Mouse (Mus musculus): ENCODE measurements around the gene Vmn1r230.

Vmn1r230 gene

DNA sequence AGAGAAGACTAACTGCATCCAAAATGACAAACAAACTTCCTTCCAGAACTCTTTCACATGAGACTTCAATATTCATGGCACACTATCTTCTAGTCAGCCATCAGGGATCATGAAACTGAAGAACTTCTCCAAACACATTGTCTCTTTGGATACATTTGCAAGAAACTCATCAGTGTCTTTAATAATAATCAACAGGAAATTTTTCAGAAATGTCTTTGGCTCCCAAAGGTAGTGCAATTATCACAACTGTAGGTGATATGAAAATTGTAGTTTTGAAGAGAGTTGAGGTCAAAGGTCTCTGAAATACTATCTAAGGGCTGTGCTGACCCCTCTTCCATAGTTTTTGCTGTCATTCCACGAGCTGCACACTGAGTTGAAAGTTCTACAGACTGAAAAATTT lies at the start of gene Vmn1r230:
Vmn1r230 (plus strand) TSS at position 301 of the 400 bp plus-strand sequence.
- DNase-seq, result no peak

DNA sequence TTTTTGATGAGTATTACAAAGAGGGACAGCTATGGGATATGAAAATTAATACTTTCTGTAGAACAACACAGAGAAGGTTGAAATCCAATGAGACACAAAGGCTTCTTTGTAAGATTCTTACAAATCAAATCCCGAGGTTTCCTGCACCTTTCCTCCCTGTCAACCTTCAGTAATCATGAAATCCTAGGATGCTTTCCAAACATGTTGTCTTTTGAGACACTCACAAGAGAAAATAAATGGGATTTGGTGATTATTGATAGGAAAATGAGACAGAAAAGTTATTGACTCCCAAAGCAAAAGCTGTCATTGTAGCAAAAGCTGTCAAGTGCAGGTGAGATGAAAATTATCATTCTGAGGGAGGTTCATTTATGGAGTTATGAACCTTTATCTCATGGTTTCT lies 29.0 kb upstream of the Vmn1r230 start, which contains the start of gene Vmn1r229:
Vmn1r229 (plus strand) TSS at position 301 of the 400 bp plus-strand sequence.
- no peak for DNase-seq
